Mouse (Mus musculus) lung, embryonic 14.5 days (tissue): Measurements from ENCODE around the gene F11r. TPM values are rescaled to one million over a fixed set of nuclear protein-coding genes. Genes with fewer than 3 reads are reported as not detected.
"Not testable (repeated sequence)": the region's sequence is repeated elsewhere in the genome, so short reads cannot be mapped to it uniquely, and the experiment has no call there.

ENCODE experiments used
- ATAC-seq: fragments of 200-750 bp; cut with Nextera tagmentation; 2 replicates; pipeline ENCODE4 v1.8.0; 2017; ENCODE audit warnings: mild to moderate bottlenecking, moderate TSS enrichment, moderate library complexity; ENCODE audit not compliant: insufficient read depth
- DNase-seq: peaks from one replicate; pipeline ENCODE4 v3.0.0-alpha.2; 2015
- H3K27ac ChIP-seq: fragments of 300-500 bp; sonication (generic); 2 replicates; pipeline ENCODE4 v1.5.1; 2014; ENCODE audit warnings: low read depth, mild to moderate bottlenecking, moderate library complexity
- H3K27me3 ChIP-seq: fragments of 300-500 bp; sonication (generic); 2 replicates; pipeline ENCODE4 v1.6.1; 2014; ENCODE audit warnings: low read length, control low read depth; ENCODE audit not compliant: insufficient read depth
- H3K36me3 ChIP-seq: fragments of 300-500 bp; sonication (generic); 2 replicates; pipeline ENCODE4 v1.6.1; 2014; ENCODE audit warnings: control low read depth; ENCODE audit not compliant: insufficient read depth
- H3K4me1 ChIP-seq: fragments of 300-500 bp; sonication (generic); 2 replicates; pipeline ENCODE4 v1.6.1; 2014; ENCODE audit warnings: antibody characterized with exemption, control low read depth; ENCODE audit not compliant: insufficient read depth
- H3K4me2 ChIP-seq: fragments of 300-500 bp; sonication (generic); 2 replicates; pipeline ENCODE4 v1.6.1; 2014; ENCODE audit warnings: mild to moderate bottlenecking
- H3K4me3 ChIP-seq: fragments of 300-500 bp; sonication (generic); 2 replicates; pipeline ENCODE4 v1.5.1; 2014; ENCODE audit warnings: low read depth, low read length
- H3K9ac ChIP-seq: fragments of 300-500 bp; sonication (generic); 2 replicates; pipeline ENCODE4 v1.6.1; 2014
- H3K9me3 ChIP-seq: fragments of 300-500 bp; sonication (generic); 2 replicates; pipeline ENCODE4 v1.6.1; 2016; ENCODE audit warnings: low read depth, low read length, control low read depth
- CTCF ChIP-seq: IDR thresholded peaks from 2 replicates; pipeline ENCODE4 v1.5.1; 2016; ENCODE audit warnings: antibody characterized with exemption, low read depth
- WGBS: fragments of 180-500 bp; shearing (Covaris S2); extraction: QIAGEN DNeasy Blood & Tissue Kit; methylation state at CpG from one replicate; pipeline ENCODE4 v1.1.7; 2014; 5-methylcytosine and 5-hydroxymethylcytosine counted together
- polyA plus RNA-seq: library from polyadenylated mRNA; unstranded; fragments of >200 nt; fragmentation: Nextera tagmentation; extraction: Ambion mirVana; gene quantifications from 2 replicates; pipeline ENCODE4 v1.2.1, GENCODE M21; 2014

The F11r gene
- polyA plus RNA-seq, 1 experiment from 2014 or later, result 91.3 TPM

DNA sequence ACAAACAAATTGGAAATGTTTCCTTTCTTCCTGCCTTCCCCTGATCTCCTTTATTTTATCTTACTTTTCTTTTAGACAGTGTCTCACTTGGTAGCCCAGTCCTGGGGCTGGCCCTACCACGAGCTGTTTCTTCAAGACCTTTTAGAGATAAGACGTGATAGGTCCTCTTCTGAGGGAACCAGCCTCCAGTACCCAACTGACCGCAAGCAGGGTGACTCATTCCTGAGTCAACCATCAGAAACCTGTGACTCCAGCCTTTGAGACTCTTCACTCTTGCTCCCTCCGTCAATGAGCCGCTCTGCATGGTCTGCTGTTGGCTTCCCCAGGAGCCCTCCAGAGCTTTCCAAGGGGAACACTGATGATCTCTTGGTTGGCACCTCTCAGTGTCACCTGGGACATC is 33.6 kb downstream of the F11r start:
- ATAC-seq (no peak; the same call in 1 of the 2 replicates), DNase-seq (no peak)
- Histone ChIP-seq H3K9ac (no peak overlapping the region), H3K27ac (no peak overlapping the region), H3K36me3 (no peaks in the 10 kb centered on the region), H3K4me2 (no peak overlapping the region), H3K27me3 (no peaks in the 10 kb centered on the region), H3K4me1 (no peaks in the 10 kb centered on the region), H3K4me3 (no peak overlapping the region), H3K9me3 (no peaks in the 10 kb centered on the region)
- no peak for TF ChIP-seq CTCF
- WGBS, result 72% methylated on average over 5 of the region's 5 CpGs

DNA sequence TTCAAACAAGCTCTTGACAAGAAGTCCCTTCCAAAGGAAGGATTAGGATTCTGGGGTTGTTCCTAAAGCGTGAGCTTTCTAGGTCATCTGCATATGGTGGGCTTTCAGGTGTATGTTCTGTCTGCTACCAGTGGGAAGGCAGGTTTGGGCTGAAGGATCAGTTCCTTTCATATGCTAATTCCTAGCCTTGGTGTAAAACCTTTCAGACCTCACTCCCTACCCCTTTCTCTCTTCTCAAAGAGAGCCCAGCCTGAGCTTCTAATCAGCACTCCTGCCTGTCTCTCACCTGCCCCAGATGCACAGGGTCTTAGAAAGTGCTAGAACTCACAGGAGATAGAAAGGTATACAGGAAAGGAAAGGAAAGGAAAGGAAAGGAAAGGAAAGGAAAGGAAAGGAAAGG is 34.1 kb downstream of the F11r start:
- DNase-seq, result no peak
- no peaks in the 10 kb centered on the region for H3K27me3 ChIP-seq
- no peak overlapping the region for H3K9ac ChIP-seq
- 66% methylated on average over 1 of the region's 1 CpGs for WGBS
- no peaks in the 10 kb centered on the region for H3K4me1 ChIP-seq
- ATAC-seq, result no peak
- no peaks in the 10 kb centered on the region for H3K36me3 ChIP-seq
- no peaks in the 10 kb centered on the region for H3K9me3 ChIP-seq
- no peak overlapping the region for H3K4me2 ChIP-seq
- H3K27ac ChIP-seq, result no peak overlapping the region
- H3K4me3 ChIP-seq, result no peak overlapping the region
- no peak for TF ChIP-seq CTCF

DNA sequence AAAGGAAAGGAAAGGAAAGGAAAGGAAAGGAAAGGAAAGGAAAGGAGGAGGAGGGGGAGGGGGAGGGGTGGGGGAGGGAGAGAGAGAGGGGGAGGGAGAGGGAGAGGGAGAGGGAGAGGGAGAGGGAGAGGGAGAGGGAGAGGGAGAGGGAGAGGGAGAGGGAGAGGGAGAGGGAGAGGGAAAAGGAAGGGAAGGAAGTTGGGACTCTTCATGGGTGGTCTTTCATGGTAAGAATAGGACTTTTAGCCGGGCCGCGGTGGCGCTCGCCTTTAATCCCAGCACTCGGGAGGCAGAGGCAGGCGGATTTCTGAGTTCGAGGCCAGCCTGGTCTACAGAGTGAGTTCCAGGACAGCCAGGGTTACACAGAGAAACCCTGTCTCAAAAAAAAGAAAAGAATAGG is 34.6 kb downstream of the F11r start:
- not testable (repeated sequence) for H3K27me3 ChIP-seq, H3K4me1 ChIP-seq, DNase-seq, H3K4me2 ChIP-seq, H3K9ac ChIP-seq, H3K27ac ChIP-seq, H3K9me3 ChIP-seq, ATAC-seq, H3K36me3 ChIP-seq, H3K4me3 ChIP-seq
- 91% methylated on average over 7 of the region's 8 CpGs for WGBS

DNA sequence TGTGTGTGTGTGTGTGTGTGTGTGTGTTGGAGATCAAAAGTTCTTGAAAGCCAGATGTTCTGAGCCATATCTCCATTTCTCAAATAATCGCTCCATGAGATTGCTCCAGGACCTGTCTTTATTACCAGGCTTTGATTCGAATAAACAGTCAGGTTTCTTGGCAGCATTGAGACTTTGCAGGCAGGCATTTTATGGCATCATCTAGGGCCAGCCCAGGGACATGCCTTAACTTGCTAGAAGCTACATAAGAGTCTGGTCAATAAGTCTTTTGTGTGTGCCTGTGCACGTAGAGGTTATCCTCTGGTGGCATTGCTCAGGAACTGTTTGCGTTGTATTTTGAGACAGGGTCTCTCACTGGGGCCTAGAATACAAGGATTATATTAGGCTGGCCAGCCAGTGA is 36.2 kb downstream of the F11r start:
- no peak for ATAC-seq
- TF ChIP-seq CTCF, result no peak
- DNase-seq, result no peak
- Histone ChIP-seq H3K4me2 (no peak overlapping the region), H3K4me1 (0 out of 2 replicates have a peak, but pooled peaks cover 2% of the 10 kb centered on the region), H3K9me3 (no peaks in the 10 kb centered on the region), H3K27ac (no peak overlapping the region), H3K27me3 (no peaks in the 10 kb centered on the region), H3K9ac (no peak overlapping the region), H3K4me3 (no peak overlapping the region), H3K36me3 (no peaks in the 10 kb centered on the region)
- WGBS, result 68% methylated on average over 4 of the region's 4 CpGs

DNA sequence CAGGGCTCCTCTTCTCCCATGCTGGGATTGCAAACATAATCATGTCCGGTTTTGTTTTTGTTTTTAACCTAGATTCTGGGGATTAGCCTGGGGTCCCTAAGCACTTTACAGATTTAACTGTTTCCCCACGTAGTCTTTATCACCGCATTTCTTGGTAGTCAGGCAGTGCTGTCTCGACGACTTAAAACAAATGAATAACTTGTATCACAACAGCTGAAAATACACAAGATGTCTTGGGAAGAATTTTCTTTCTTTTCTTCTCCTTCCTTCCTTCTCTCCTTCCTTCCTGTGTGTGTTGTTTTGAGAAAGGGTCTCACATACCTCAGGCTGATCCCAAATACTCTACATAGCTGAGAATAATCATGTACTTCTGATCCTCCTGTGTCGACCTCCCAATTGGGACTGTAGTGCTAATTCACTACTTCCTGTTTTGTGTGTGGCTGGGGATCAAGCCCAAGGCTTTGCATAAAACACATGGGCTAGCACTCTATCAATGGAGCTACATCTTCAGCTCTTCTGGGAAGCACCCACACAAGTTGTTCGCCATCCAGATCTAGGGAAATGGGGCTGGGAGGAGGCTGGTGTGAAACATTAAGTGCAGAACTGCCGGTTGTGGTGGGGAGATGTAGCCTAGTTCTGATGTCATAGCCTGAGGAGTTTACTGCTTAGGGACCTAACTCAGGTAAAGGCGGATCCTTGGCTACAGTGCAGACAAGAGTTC is 36.7 kb downstream of the F11r start:
- no peaks in the 10 kb centered on the region for H3K36me3 ChIP-seq
- H3K4me3 ChIP-seq, result no peak overlapping the region
- H3K9me3 ChIP-seq, result no peaks in the 10 kb centered on the region
- 0 out of 2 replicates have a peak, but pooled peaks cover 2% of the 10 kb centered on the region for H3K4me1 ChIP-seq
- no peak for DNase-seq
- H3K9ac ChIP-seq, result no peak overlapping the region
- 63% methylated on average over 9 of the region's 9 CpGs for WGBS
- no peak overlapping the region for H3K27ac ChIP-seq
- ATAC-seq, result no peak
- no peak overlapping the region for H3K4me2 ChIP-seq
- no peaks in the 10 kb centered on the region for H3K27me3 ChIP-seq
- no peak for TF ChIP-seq CTCF

DNA sequence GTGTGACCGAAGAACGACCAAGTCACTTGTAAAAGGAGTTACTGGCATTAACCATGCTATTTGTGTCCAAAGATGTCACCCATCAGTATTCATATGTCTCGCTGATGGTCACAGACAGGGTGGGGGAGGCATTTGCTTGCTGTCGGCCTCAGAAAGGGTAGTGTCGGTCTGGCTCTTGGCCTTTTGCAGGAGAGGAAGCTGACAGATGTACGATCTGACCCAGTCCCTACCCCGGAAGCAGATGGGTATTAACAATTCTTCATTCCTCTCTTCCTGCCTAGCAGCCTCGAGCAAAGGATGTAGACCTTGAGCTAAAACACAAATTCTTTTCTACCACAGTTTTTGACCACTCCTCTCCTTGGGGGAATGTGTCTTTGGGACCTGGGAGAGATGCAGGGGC is 39.8 kb downstream of the F11r start:
- no peak overlapping the region for H3K4me2 ChIP-seq
- peak overlapping the region; percentile 67; the same call in 1 of the 2 replicates for H3K27ac ChIP-seq
- WGBS, result 52% methylated on average over 8 of the region's 8 CpGs
- no peaks in the 10 kb centered on the region for H3K36me3 ChIP-seq
- no peak for TF ChIP-seq CTCF
- no peak overlapping the region for H3K4me3 ChIP-seq
- no peak for ATAC-seq
- H3K27me3 ChIP-seq, result no peaks in the 10 kb centered on the region
- H3K9ac ChIP-seq, result no peak overlapping the region
- no peaks in the 10 kb centered on the region for H3K9me3 ChIP-seq
- H3K4me1 ChIP-seq, result 0 out of 2 replicates have a peak, but pooled peaks cover 2% of the 10 kb centered on the region
- DNase-seq, result no peak

DNA sequence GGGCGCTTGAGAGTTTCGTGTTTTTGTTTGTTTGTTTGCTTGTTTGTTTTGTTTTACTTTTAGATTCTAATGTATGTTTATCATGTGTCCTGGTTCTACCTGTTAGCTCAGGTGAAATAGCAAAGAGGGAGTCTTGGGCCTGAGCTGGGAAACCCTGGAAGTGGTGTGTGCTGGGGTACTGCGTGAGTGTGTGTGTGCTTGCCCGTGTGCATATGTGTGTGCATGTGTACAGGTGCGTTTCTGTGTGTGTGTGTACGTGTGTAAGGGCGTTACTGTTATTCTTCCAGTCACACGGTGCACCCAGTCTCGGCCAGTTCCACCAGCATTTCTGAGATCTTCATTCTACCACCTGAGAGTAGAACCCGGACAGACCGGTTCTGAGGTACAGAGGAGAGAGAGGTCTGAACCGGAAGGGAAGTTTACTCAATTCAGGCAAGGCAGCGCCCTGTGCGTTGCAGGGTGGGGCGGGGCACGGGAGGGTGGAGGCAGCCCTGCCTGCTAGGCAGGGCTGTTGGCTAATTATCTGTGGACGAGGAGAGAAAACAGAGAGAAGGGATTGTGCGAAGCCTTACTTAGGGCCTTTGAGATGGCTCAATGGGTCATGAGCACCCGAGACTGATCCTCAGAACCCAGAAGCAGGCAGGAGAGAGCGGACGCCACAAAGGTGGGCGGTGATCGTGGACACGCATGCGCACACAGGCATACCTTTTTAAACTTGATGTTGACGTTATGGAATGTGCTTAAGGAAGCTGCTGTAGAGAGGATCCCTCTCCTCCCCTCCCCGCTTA is 40.6 kb downstream of the F11r start:
- peaks cover 3% of the 10 kb centered on the region; the same call in 1 of the 2 replicates for H3K9me3 ChIP-seq
- WGBS, result 43% methylated on average over 27 of the region's 27 CpGs
- peak overlapping the region; percentile 51 for H3K4me2 ChIP-seq
- H3K9ac ChIP-seq, result peak overlapping the region; percentile 21; the same call in 1 of the 2 replicates
- 0 out of 2 replicates have a peak, but pooled peaks cover 2% of the 10 kb centered on the region for H3K4me1 ChIP-seq
- DNase-seq, result peak; percentile 68
- H3K27ac ChIP-seq, result peak overlapping the region; percentile 67
- no peak for TF ChIP-seq CTCF
- peak; percentile 89 for ATAC-seq
- peak overlapping the region; percentile 32 for H3K4me3 ChIP-seq
- no peaks in the 10 kb centered on the region for H3K36me3 ChIP-seq
- H3K27me3 ChIP-seq, result no peaks in the 10 kb centered on the region
